Mouse (Mus musculus) CH12.LX (cell line): Measurements from ENCODE around the gene Scaf1. TPM values are rescaled to one million over a fixed set of nuclear protein-coding genes. Genes with fewer than 3 reads are reported as not detected.

Experiments used
- DNase-seq: peaks from one replicate; pipeline ENCODE4 v3.0.0-alpha.2; 2013; ENCODE audit errors: extremely low read depth
- H3K27ac ChIP-seq: 2 replicates; pipeline ENCODE4 v1.5.1; 2012; ENCODE audit warnings: low read depth, mild to moderate bottlenecking, control low read depth, moderate library complexity; ENCODE audit not compliant: insufficient read depth
- H3K27me3 ChIP-seq: replicated peaks from 2 replicates; pipeline ENCODE3; 2012; ENCODE audit warnings: inconsistent platforms
- H3K36me3 ChIP-seq, 2 experiments: replicated peaks in 1 of 2; 2 replicates each; pipeline versions ENCODE3 to v1.6.1; 2012; ENCODE audit warnings: inconsistent platforms in 1 of 2, low read length in 1 of 2, mild to moderate bottlenecking in 1 of 2, mixed read lengths in 1 of 2, moderate library complexity in 1 of 2; ENCODE audit not compliant: control insufficient read depth in 1 of 2, insufficient read depth in 1 of 2
- H3K4me1 ChIP-seq, 2 experiments: 2 replicates each; pipeline ENCODE4 v1.6.1; 2012; ENCODE audit warnings: inconsistent platforms in 1 of 2, moderate library complexity in 1 of 2; ENCODE audit not compliant: insufficient read depth in 2 of 2, control insufficient read depth in 1 of 2
- H3K4me2 ChIP-seq: 2 replicates; pipeline ENCODE4 v1.6.1; 2012; ENCODE audit warnings: low read depth, mild to moderate bottlenecking, control low read depth; ENCODE audit not compliant: poor library complexity, insufficient read depth, severe bottlenecking
- H3K4me3 ChIP-seq, 3 experiments: fragments of 150-350 bp in 1 of 3; sonication (generic) in 1 of 3; replicated peaks in 1 of 3; 2 replicates each; pipeline versions ENCODE3 to v1.5.1; 2011 to 2012; ENCODE audit warnings: low read depth in 2 of 3, low read length in 2 of 3, mild to moderate bottlenecking in 2 of 3, moderate library complexity in 2 of 3, control low read depth in 1 of 3, improper control_type of control experiment in 1 of 3, inconsistent platforms in 1 of 3, mixed read lengths in 1 of 3; ENCODE audit not compliant: poor library complexity in 1 of 3
- H3K79me2 ChIP-seq: replicated peaks from 2 replicates; pipeline ENCODE4 v1.6.1; 2012; ENCODE audit warnings: mild to moderate bottlenecking, moderate library complexity; ENCODE audit not compliant: control insufficient read depth, poor library complexity, insufficient read depth, severe bottlenecking; ENCODE audit errors: extremely low read depth
- H3K9ac ChIP-seq: 2 replicates; pipeline ENCODE4 v1.6.1; 2012; ENCODE audit warnings: low read depth, mild to moderate bottlenecking, control low read depth, moderate library complexity; ENCODE audit not compliant: insufficient read depth
- H3K9me3 ChIP-seq: replicated peaks from 2 replicates; pipeline ENCODE3; 2012; ENCODE audit warnings: low read length, inconsistent platforms, mixed read lengths
- BHLHE40 ChIP-seq: IDR thresholded peaks from 2 replicates; pipeline ENCODE4 v1.6.1; 2011; ENCODE audit warnings: mild to moderate bottlenecking, low read depth, low read length, improper control_type of control experiment
- CHD1 ChIP-seq: IDR thresholded peaks from 2 replicates; pipeline ENCODE4 v1.6.1; 2012; ENCODE audit warnings: low read depth, low read length, improper control_type of control experiment, inconsistent platforms
- CHD2 ChIP-seq: IDR thresholded peaks from 2 replicates; pipeline ENCODE4 v1.6.1; 2011; ENCODE audit warnings: low read length, improper control_type of control experiment
- CTCF ChIP-seq, 2 experiments: IDR thresholded peaks in 1 of 2; conservative IDR thresholded peaks in 1 of 2; 2 replicates each; pipeline ENCODE4 v1.5.1; 2011 to 2012; ENCODE audit warnings: low read depth in 2 of 2, low read length in 2 of 2, improper control_type of control experiment in 1 of 2, inconsistent platforms in 1 of 2, mild to moderate bottlenecking in 1 of 2, moderate library complexity in 1 of 2
- ELF1 ChIP-seq: IDR thresholded peaks from 2 replicates; pipeline ENCODE4 v1.6.1; 2014; ENCODE audit warnings: low read depth, mild to moderate bottlenecking, inconsistent platforms, low read length, improper control_type of control experiment
- GABPA ChIP-seq: IDR thresholded peaks from 2 replicates; pipeline ENCODE4 v1.6.1; 2012; ENCODE audit warnings: low read depth, low read length, improper control_type of control experiment, inconsistent platforms; ENCODE audit not compliant: insufficient replicate concordance
- HCFC1 ChIP-seq: IDR thresholded peaks from 2 replicates; pipeline ENCODE4 v1.6.1; 2012; ENCODE audit warnings: low read depth, mild to moderate bottlenecking, inconsistent platforms, low read length, improper control_type of control experiment
- IRF4 ChIP-seq: IDR thresholded peaks from 2 replicates; pipeline ENCODE4 v1.6.1; 2014; ENCODE audit warnings: low read depth, mild to moderate bottlenecking, inconsistent platforms, low read length, improper control_type of control experiment
- JUN ChIP-seq: IDR thresholded peaks from 2 replicates; pipeline ENCODE4 v1.6.1; 2011; ENCODE audit warnings: low read depth, mild to moderate bottlenecking, low read length, improper control_type of control experiment, moderate library complexity; ENCODE audit not compliant: insufficient read depth
- KAT2A ChIP-seq: IDR thresholded peaks from 2 replicates; pipeline ENCODE4 v1.6.1; 2012; ENCODE audit warnings: low read length, improper control_type of control experiment, inconsistent platforms; ENCODE audit not compliant: insufficient replicate concordance
- MAFK ChIP-seq: IDR thresholded peaks from 2 replicates; pipeline ENCODE4 v1.6.1; 2011; ENCODE audit warnings: low read length, improper control_type of control experiment; ENCODE audit not compliant: insufficient replicate concordance
- MAX ChIP-seq: IDR thresholded peaks from 2 replicates; pipeline ENCODE4 v1.6.1; 2011; ENCODE audit warnings: low read length, improper control_type of control experiment
- MAZ ChIP-seq: IDR thresholded peaks from 2 replicates; pipeline ENCODE4 v1.6.1; 2012; ENCODE audit warnings: low read depth, mild to moderate bottlenecking, inconsistent platforms, low read length, improper control_type of control experiment, moderate library complexity
- MXI1 ChIP-seq: IDR thresholded peaks from 2 replicates; pipeline ENCODE4 v1.6.1; 2011; ENCODE audit warnings: mild to moderate bottlenecking, low read depth, low read length, improper control_type of control experiment
- MYC ChIP-seq: IDR thresholded peaks from 2 replicates; pipeline ENCODE4 v1.6.1; 2011; ENCODE audit warnings: low read depth, mild to moderate bottlenecking, improper control_type of control experiment, low read length
- NELFE ChIP-seq: IDR thresholded peaks from 2 replicates; pipeline ENCODE4 v1.6.1; 2011; ENCODE audit warnings: low read depth, low read length, improper control_type of control experiment
- NRF1 ChIP-seq: IDR thresholded peaks from 2 replicates; pipeline ENCODE4 v1.6.1; 2014; ENCODE audit warnings: low read depth, mild to moderate bottlenecking, inconsistent platforms, low read length, improper control_type of control experiment, moderate library complexity
- PAX5 ChIP-seq: IDR thresholded peaks from 2 replicates; pipeline ENCODE4 v1.6.1; 2012; ENCODE audit warnings: low read length, inconsistent platforms, mixed read lengths
- SIN3A ChIP-seq: IDR thresholded peaks from 2 replicates; pipeline ENCODE4 v1.6.1; 2012; ENCODE audit warnings: low read length, improper control_type of control experiment, inconsistent platforms
- SMC3 ChIP-seq: IDR thresholded peaks from 2 replicates; pipeline ENCODE4 v1.6.1; 2011; ENCODE audit warnings: low read depth, low read length, improper control_type of control experiment
- TCF12 ChIP-seq: IDR thresholded peaks from 2 replicates; pipeline ENCODE4 v1.6.1; 2014; ENCODE audit warnings: low read depth, mild to moderate bottlenecking, inconsistent platforms, low read length, improper control_type of control experiment
- USF1 ChIP-seq: IDR thresholded peaks from 2 replicates; pipeline ENCODE4 v1.6.1; 2014; ENCODE audit warnings: low read depth, mild to moderate bottlenecking, inconsistent platforms, low read length, improper control_type of control experiment
- USF2 ChIP-seq: conservative IDR thresholded peaks from 2 replicates; pipeline ENCODE4 v1.6.1; 2011; ENCODE audit warnings: low read depth, low read length, improper control_type of control experiment
- ZMIZ1 ChIP-seq: IDR thresholded peaks from 2 replicates; pipeline ENCODE4 v1.6.1; 2012; ENCODE audit warnings: low read depth, mild to moderate bottlenecking, inconsistent platforms, low read length, improper control_type of control experiment
- ZNF384 ChIP-seq: IDR thresholded peaks from 2 replicates; pipeline ENCODE4 v1.6.1; 2012; ENCODE audit warnings: low read depth, low read length, improper control_type of control experiment, inconsistent platforms
- dilution Hi-C: fragments of 300-500 bp; cut with MboI; formaldehyde crosslinking; loops from 2 replicates; pipeline ENCODE4 v1.14.3; 2020; ENCODE audit warnings: low sequenced_read_pairs; ENCODE audit not compliant: extremely low pct_unique_long_range_greater_than_20kb, extremely low pct_ligation_motif_present
- in situ Hi-C: fragments of 300-500 bp; cut with MboI; formaldehyde crosslinking; loops from 3 replicates; pipeline ENCODE4 v1.14.3; 2019; ENCODE audit warnings: low sequenced_read_pairs, low pct_ligation_motif_present, low pct_unique_long_range_greater_than_20kb, mixed read lengths
- polyA plus RNA-seq: library from polyadenylated mRNA; unstranded; fragments of >175 nt; gene quantifications from 2 replicates; pipeline ENCODE4 v1.2.1, GENCODE M21; 2012; ENCODE audit warnings: low read depth; ENCODE audit not compliant: insufficient read length
- total RNA-seq, 2 experiments: library from RNA; depleted of rRNA; stranded (reverse); fragments of 300-350 nt in 1 of 2; fragments of >200 nt in 1 of 2; gene quantifications; 2 replicates each; pipeline ENCODE4 v1.2.3; 2012 to 2014

Gene Scaf1
- total and polyA plus RNA-seq, 3 experiments: 5.4 to 41.9 (median 18.2) TPM

GRCm38 (mm10) chr7:45052862-45053116 is 36.6 kb upstream of the Scaf1 start, which contains the start of gene Prr12:
TSS of gene Prr12 (minus strand) at chr7:45052881.
- no peak for DNase-seq
- in situ Hi-C loops: no loop called here
- peaks cover 0 to 25% of the 10 kb centered on the region in 2 experiments; a peak in 2 of 4 replicates for H3K4me1 ChIP-seq
- no peaks in the 10 kb centered on the region for H3K9me3 ChIP-seq
- H3K27ac ChIP-seq: peak within 1 kb of the TSS; percentile 98
- H3K9ac ChIP-seq: peak within 1 kb of the TSS; percentile 89
- H3K79me2 ChIP-seq: peaks cover 3% of the 10 kb centered on the region
- peak within 1 kb of the TSS; percentile 65 to 80 (median 72) for H3K4me3 ChIP-seq
- peaks cover 25 to 26% of the 10 kb centered on the region in 2 experiments for H3K36me3 ChIP-seq
- TF ChIP-seq ZNF384 (peak; percentile 84), USF1 (no peak)
- H3K27me3 ChIP-seq: no peaks in the 10 kb centered on the region
- H3K4me2 ChIP-seq: peak within 1 kb of the TSS; percentile 77
- dilution Hi-C loops: no loop called here

- dilution Hi-C loops (no loop called here), in situ Hi-C loops (no loop called here)
- H3K36me3 ChIP-seq: peaks cover 30% of the 10 kb centered on the region in 2 experiments
- H3K27ac ChIP-seq: peak overlapping the region; percentile 98
- H3K79me2 ChIP-seq: peaks cover 3% of the 10 kb centered on the region
- H3K4me2 ChIP-seq: peak overlapping the region; percentile 64
- H3K4me3 ChIP-seq: peak overlapping the region; percentile 64 to 80 (median 65)
- H3K9ac ChIP-seq: peak overlapping the region; percentile 78
- no peaks in the 10 kb centered on the region for H3K27me3 ChIP-seq
- H3K9me3 ChIP-seq: no peaks in the 10 kb centered on the region
- peak; percentile 25 for DNase-seq
- TF ChIP-seq MXI1: 0 out of 2 replicates have a peak, but pooled peaks have one; percentile 45
- TF ChIP-seq IRF4: no peak
- peak; percentile 27; the same call in 1 of the 2 replicates for TF ChIP-seq BHLHE40
- peaks cover 0 to 25% of the 10 kb centered on the region in 2 experiments; a peak in 2 of 4 replicates for H3K4me1 ChIP-seq
These were observed 36.2 kb upstream of the Scaf1 start for GRCm38 (mm10) chr7:45052181-45052861.

- dilution Hi-C loops: no loop called here
- H3K4me1 ChIP-seq: peaks cover 0 to 18% of the 10 kb centered on the region in 2 experiments; a peak in 2 of 4 replicates
- TF ChIP-seq CHD2 (no peak), NELFE (peak; percentile 12; the same call in 1 of the 2 replicates), BHLHE40 (peak; percentile 74), MAFK (no peak), SMC3 (no peak), PAX5 (no peak), KAT2A (no peak), USF2 (no peak), MYC (no peak), GABPA (no peak), CTCF (conservative IDR thresholded peaks at IDR 0.05 in 1 of 2, IDR thresholded peaks at IDR 0.05 in 1 of 2; ENCODE audit: low read depth in 2 of 2, low read length in 2 of 2) (no peak), HCFC1 (no peak), MXI1 (no peak), MAX (peak; percentile 41; the same call in 1 of the 2 replicates), ZNF384 (peak; percentile 33; the same call in 1 of the 2 replicates), NRF1 (no peak), ZMIZ1 (no peak), JUN (no peak), ELF1 (no peak), CHD1 (peak; percentile 98), MAZ (peak; percentile 44; the same call in 1 of the 2 replicates), TCF12 (peak; percentile 69; the same call in 1 of the 2 replicates), USF1 (no peak), SIN3A (peak; percentile 72)
These were observed 35.4 kb upstream of the Scaf1 start for GRCm38 (mm10) chr7:45051601-45051974.

More at GRCm38 (mm10) chr7:45051601-45051974, 35.4 kb upstream of the Scaf1 start:
- in situ Hi-C loops: no loop called here
- peaks cover 37 to 38% of the 10 kb centered on the region in 2 experiments for H3K36me3 ChIP-seq
- H3K27me3 ChIP-seq: no peaks in the 10 kb centered on the region
- H3K9me3 ChIP-seq: no peaks in the 10 kb centered on the region
- H3K9ac ChIP-seq: peak overlapping the region; percentile 78
- DNase-seq: peak; percentile 80
- H3K27ac ChIP-seq: peak overlapping the region; percentile 98
- peaks cover 3% of the 10 kb centered on the region for H3K79me2 ChIP-seq
- peak overlapping the region; percentile 71 for H3K4me2 ChIP-seq
- H3K4me3 ChIP-seq: peak overlapping the region; percentile 64 to 80 (median 65)
